Mouse (Mus musculus): ENCODE measurements around the gene Serpinf2.
"Not testable (repeated sequence)": the region's sequence is repeated elsewhere in the genome, so short reads cannot be mapped to it uniquely, and the experiment has no call there.

The Serpinf2 gene

DNA sequence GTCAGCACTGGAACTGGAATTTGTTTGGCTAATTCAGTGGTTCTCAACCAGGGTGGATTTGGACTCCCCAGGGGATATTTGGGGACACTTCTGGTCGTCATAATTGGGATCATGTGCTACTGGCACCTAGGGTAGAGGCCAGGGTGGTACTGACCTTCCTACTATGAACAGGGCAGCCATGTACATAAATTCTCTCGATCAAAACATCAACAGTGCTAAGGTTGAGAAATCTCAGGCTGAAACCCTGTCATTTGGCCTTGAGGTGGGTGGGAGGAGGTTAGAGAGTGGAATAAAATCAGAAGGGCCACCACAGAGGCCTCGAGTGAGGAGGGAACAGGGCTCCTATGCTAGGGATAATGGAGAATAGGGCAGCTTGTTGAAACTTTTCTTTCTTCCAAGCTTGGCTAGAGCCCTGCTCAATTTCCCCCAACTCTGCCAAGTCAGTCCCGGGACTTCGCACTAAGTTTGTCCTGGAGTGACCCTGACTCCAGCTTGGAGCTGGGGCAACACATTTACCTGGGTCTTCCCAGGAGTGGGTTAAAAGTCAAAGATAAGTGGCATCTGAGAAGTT is 19.8 kb upstream of the Serpinf2 start:
- DNase-seq (ENCODE audit: low spot score) = no peak

DNA sequence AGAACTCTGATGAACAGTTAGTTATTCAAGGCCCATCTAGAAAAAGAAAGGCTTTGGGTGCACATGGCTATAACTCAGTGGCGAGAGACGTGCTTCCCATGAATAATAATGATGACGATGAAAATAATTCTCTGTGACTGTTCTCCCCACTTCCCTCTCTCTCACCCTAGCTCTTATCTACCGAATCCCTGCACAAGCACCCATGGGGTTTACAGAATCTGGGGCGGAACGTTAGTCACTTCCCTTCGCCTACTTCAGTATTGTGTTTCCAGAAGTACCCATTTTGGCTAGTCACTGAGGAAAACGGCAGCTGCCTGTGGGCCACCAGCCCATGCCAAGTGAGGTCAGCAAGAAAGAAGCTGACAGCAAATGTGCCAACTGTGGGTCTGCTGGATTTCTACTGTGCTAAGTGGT is 19.2 kb upstream of the Serpinf2 start:
- DNase-seq (ENCODE audit: low spot score) = no peak

DNA sequence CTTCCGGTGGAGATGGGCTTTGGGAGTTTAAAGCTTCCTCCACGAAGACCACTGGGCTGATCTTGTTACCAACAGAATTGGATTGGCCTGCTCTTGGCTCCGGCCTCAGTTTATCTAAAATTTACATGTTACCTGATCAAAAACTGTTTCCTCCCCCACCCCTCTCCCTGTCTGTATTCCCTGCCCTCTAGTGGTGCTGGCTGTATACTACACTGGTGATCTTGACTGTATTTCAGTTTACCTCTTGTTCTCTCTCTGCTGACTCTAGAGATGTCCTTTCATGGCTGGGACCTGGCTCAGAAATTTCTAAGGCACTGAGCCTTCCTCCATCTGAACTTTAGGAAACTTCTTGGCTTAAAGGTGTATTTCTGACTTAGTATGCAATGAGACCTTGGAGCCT is 18.8 kb upstream of the Serpinf2 start:
- DNase-seq (ENCODE audit: low spot score) = peak; percentile 73

DNA sequence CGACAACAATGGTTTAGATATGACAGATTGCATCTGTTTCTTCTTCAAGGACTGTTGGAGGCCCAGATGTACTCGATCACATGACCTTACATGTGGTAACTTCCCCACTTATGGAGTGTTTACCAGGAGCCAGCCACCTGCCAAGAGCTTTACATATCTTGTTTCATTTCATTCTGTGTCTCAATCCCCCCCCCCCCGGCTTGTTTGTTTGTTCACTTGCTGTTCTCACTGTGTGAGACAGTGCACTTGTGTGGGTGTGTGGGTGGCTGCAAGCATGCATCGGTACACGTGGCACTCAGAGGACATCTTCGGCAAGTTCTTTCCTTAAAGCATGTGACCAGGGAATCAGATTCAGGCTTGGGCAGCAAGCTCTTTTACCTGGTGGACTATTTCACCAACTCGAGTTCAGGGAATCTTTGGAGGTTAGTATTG is 17.1 kb upstream of the Serpinf2 start:
- DNase-seq (ENCODE audit: low spot score) = no peak

DNA sequence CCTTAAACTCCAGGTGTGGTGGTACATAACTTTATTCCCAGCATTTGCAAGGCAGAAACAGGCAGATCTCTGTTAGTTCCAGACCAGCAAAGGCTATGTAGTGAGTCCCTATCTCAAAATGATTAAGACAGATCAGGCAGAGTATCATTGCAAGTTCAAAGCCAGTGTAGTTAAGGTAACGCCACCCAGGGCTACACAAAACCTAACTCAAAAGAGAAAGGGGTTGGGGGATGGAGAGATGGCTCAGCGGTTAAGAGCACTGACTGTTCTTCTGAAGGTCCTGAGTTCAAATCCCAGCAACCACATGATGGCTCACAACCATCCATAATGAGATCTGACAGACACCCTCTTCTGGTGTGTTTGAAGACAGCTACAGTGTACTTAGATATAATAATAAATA is 16.6 kb upstream of the Serpinf2 start:
- DNase-seq (ENCODE audit: low spot score) = not testable (repeated sequence)

DNA sequence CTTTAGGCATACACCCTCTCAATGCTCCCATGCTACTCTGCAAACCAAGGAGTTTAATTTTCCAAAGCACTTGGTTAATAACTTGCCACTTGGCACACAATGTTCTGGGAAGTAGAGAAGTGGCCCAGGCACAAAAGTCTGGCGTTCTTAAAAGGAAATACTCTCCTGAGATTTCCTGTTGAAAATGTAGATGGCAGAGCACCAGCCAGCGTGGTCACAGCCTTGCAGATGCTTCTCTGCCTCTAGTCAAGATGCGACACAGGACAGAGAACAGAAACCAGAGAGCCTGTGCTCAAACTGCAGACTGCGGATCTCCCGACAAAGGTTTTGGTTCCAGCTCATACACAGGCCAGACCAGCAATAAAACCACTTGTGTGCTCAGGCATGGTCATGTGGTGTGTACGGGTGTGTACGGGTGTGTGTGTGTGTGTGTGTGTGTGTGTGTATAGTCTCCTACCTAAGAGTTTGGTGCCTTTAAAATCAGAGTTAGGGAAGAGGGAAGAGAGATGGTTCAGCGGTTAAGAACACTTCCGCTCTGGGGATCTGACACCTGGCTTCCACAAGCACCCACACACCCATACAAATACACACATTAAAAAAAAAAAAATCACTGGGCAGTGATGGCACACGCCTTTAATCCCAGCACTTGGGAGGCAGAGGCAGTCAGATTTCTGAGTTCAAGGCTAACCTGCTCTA is 15.8 kb upstream of the Serpinf2 start:
- DNase-seq (ENCODE audit: low spot score) = no peak

DNA sequence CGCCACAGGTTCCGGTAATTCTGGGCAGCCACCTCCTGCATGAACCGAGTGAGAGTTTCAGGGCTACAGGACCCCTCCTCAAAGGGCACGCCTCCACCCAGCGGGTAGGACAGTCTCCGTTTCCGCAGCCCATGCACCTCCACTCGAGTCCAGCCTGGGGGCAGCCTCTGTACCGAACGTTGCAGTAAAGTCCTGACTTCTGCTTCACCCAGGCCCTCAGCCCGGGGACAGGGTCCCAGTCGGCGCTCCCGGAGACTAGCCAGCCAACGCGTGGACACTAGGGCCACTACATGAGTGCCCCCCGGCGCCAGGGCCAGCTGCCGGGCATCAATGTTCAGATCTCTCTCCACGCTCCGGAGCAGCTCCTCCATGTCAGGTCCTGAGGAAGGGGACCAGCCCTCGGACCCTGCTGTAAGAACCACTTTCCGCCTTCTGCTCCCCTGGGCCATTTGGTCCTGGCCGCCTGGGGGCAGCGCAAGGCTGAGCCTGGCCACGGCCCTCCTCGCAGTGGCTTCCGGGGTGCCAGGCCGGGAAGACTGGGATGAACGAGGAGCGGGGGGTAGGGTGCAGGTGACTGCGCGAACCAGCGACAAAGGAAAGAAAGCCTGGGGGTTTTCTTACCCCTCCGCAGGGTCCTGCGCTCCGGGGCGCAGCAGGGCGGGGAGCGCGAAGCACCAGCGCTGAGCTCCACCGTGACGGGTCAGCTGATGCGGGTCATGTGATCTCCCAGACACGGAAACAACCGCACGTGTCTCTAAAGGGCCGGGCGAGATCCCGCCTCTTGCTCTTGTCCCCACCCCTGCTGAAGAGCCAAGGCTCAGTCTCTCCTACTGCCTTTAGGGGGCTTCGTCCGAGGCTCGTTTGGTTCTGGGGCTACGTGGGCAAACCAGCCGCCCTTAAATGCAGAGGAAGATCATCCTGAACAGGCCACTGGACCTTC is 14.9 kb upstream of the Serpinf2 start, which contains the start of gene Wdr81:
TSS of gene Wdr81 (minus strand) at position 727 of the 940 bp plus-strand sequence.
- DNase-seq (ENCODE audit: low spot score) = peak; percentile 96

DNA sequence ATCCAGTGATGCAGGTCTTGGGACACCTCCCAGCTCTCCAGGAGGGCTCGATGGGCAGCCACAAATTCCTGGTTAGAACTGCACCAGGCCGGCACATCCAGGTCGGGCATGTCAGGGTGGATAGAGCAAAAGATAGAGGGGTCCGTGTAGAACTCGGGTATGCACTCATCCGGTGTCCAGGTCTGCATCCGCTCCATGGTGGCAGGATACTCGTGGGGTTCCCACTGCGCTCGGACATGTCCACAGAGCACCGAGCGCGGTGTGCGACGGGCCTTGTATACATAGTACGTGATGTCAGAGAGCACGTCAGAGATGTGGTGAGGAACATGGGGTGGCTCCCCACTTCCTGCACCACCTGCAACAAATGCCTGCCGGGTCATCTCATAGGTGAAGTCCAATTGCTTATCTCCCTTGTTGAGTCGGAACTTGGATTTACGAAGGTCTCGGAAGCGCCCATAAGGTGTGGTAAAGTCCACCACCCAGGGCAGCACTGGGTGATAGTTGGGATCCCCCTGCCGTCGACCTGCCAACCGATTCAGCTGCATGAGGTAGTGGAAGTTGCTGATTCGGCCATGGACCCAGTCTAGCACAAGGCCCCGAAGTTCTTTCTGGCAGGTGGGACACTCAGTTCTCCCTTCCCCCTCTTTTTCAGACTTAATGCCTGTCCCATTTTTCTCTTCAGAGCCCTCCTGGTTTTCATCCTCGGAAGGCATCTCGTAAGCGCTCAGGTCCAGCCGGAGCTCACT is 13.6 kb upstream of the Serpinf2 start:
- DNase-seq (ENCODE audit: low spot score) = no peak

DNA sequence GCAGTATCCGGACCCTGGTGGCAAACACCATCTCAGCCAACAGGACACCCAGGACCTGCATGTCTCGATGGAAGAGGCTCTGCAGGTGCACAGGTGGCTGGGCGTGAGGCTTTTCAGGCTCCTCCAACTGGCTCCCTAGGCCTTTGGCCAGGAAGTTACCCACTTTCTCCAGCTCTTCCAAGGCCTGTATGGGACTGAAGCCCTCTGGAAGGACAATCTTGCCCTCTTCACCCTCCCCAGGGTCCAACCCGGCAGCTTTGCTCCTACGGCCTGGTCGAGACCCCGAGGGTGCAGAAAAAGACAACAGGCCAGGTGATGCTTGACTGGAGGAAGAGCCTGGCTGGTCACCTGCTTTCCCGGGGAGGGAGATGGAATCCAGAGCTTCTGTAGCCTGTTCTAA is 12.7 kb upstream of the Serpinf2 start:
- DNase-seq (ENCODE audit: low spot score) = no peak

DNA sequence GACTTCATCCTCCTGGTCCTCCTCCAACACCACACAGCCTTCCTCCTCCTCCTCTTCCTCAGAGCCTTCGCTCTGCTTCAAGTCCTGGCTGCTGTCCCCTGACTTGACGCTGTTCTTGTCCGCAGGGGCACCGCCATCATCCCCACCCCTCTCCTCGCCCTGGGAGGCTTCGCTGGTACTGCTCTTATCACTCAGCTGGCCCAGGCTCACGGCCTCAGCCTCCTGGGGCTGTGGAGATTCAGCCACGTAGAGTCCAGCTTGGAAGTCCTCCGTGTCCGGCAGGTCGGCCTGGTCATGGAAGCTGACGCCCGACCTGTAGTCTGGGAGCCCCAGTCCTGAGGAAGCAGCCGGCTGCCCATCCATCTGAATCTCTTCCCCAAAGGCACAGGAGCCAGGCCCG is 11.5 kb upstream of the Serpinf2 start:
- no peak for DNase-seq (ENCODE audit: low spot score)

DNA sequence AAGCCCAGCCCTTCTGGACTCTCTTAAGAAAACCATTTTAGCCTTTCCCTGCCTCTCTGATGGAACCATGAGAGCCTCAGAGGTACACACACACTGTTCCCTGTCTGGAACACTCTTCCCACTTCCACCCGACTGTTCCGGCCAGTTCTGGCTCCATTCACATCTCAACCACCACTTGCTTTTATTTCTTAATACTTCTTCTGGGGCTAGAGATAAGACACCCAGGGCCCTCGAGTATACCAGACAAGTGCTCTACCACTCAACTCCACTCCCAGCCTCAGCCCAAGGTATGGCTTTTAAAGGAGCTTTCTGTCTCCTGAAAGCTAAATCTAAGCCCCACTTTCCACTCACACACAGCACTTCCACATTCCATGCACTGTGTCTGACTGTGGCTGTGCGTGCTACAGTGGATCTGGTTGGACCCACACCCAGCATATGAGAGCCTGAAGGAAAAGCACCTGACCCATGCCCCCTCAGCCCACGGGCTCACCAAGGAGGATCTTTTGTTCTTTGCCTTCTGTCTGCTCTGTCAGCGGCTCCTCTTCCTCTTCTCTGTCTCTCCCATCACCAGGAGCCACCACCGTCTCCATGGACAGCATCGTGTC is 11.0 kb upstream of the Serpinf2 start:
- DNase-seq (ENCODE audit: low spot score) = no peak

DNA sequence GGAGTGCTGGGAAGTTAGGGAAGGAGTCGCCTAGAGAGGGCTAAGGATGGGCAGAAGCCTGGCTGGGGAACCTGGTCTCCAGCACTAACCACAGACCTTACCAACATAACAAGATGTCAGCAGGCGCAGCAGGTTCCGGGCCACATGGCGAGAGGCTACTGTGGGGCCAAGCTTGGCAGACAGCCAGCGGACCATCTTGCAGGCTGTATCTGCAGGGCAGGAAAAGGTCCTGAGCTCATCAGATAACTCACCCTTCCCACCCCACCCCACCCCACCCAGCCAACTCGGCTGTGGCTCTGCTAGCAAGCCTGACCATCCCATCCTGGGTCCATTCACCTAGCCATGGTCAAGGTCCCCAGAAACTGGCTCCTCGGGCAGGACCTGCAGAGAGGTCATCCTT is 10.3 kb upstream of the Serpinf2 start:
- DNase-seq (ENCODE audit: low spot score) = no peak

DNA sequence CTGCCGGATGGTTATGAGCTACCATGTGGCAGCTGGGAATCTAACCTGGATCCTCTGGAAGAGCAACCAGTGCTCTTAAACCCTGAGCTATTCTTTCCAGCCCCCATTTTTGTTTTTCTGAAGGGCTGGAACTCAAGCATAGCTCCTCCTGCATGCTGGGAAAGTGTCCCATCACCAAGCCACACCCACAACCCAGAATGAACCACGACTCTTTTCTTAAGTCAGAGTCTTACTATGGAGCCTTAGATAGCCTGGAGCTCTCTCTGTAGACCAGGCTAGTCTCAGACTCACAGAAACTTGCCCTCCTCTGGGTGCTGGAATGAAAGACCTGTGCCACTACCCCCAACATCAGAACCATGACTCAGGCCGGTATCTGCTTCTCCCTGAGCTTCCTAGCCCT is 9.2 kb upstream of the Serpinf2 start:
- DNase-seq (ENCODE audit: low spot score) = no peak

DNA sequence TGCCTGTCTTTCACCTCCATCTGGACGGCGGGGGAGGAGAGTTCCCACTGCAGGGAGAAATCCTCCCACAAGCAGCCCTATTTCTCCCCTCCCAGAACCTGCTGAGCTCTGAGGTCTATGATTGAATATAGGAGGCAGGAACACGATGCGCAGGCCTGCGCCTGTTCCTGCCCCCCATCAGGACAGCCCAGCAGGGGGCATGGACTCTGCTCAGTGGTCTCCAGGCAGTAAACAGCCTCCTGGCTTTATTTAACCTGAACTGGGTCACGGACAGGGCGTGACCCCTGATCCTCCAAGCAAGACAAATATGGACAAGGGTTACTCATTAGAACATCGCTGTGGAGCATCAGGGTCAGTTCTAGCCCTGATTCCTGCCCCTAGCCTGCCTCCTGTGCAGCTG is 4.3 kb upstream of the Serpinf2 start:
- DNase-seq (ENCODE audit: low spot score) = peak; percentile 28

DNA sequence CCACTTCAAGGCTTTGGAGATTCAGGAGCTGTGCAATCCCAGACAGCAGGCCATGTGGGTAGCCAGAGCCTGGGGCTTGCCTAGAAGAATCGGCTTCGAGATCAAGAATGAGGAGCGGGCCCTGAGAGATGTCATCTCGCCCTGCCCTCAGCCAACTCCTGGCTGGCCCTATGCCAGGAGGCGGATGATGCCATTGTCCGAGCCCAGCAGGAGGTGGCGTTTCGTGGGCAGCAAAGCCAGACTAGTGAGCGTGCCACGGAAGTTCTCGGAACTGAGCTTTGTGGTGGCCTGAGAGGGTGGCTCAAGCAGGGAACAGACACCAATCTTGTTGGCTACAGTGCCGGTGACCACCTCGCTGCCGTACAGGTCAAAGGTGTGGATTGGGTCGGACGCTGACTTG is 2.2 kb upstream of the Serpinf2 start:
- DNase-seq (ENCODE audit: low spot score) = no peak

DNA sequence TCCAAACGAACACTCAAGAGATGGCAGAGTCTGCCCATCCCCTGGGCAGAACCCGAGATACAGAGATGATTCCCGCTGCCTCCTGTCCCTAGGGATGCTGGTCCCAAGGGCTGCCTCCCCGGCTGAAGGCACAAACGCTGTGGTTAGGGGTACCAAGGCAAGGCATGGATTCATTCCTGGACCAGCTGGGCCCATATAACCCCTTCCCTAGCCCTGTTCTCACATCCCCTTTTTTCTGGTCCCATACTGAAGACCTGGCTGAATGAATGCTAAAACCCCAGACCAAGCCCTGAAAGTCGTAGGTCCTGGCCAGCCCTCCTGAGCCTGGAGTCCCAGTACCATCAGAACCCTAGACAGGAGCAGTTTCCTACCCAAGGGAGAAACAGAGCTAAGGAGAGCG is 1.6 kb upstream of the Serpinf2 start:
- no peak for DNase-seq (ENCODE audit: low spot score)

DNA sequence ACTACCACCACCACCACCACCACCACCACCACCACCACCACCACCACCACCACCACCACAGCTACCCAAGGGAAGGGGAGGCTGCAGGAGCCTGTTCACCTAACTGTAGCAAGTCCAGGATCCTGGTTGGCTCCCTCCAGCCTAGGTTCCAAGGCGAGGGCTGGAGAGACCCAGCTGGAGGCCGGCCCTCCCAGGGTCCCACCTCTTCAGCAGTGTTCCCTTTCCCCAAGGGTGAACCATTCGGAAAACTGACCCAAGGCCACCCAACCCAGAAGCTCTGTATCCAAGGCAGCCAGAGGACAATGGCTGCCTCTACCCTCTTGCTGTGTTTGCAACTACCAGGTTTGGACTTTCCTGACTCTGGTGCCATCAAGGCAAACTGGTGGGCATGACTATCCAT is 560 bp upstream of the Serpinf2 start:
- no peak for DNase-seq (ENCODE audit: low spot score)

DNA sequence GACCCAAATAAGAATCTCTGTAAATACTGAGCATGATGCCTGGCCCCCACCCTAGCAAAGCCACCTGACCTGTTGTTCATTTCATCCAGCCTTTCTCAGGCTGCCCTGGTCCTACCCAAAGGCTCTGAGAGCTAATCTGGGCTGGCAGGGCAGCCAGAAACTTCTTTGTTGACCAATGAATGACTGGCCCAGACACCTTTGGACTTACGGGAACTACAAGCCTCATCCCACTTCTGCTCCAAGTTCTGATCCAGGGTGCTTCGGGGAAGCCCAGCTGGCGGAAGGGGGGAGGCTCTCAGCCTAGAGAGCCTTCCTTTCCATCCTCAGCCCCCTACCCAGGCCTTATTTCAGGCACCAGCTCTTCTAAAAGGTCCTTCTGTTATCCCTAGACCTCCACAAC is 587 bp downstream of the Serpinf2 start:
- no peak for DNase-seq (ENCODE audit: low spot score)

DNA sequence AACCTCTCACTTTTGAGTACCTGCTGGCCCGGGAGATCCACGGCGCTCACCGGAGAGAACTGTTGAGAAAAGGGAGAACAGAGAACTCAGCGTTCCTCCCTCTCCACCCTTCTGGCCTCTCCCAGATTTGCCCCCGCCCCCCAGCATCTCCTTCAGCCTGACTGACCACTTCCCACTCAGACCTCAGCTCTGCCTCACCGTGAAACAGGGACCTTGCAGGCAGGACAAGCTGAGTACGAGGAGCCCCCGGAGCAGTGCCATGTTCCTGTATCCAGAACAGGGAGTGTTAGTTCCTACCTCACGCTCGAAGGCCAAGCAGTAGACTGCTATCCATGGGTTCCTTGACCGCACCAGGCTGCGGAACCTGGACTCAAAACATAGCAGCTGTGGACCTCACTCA is 1.2 kb downstream of the Serpinf2 start:
- no peak for DNase-seq (ENCODE audit: low spot score)

DNA sequence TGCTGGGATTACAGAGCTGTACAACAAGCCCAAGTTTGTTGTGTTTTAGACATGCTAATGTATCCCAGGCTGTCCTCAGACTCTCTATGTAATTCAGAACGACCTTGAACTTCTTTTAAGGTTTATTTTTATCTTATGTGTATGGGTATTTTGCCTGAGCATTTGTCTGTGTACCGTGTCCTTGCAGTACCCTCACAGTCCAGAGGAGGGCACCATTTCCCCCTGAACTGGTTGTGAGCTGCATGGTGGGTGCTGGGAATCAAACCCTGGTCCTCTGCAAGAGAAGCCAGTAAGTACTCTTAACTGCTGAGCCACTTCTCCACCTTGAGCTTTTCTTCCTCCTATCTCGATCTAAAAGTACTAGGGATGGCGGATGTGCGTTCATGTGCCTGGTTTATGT is 5.3 kb downstream of the Serpinf2 start:
- DNase-seq (ENCODE audit: low spot score) = no peak

DNA sequence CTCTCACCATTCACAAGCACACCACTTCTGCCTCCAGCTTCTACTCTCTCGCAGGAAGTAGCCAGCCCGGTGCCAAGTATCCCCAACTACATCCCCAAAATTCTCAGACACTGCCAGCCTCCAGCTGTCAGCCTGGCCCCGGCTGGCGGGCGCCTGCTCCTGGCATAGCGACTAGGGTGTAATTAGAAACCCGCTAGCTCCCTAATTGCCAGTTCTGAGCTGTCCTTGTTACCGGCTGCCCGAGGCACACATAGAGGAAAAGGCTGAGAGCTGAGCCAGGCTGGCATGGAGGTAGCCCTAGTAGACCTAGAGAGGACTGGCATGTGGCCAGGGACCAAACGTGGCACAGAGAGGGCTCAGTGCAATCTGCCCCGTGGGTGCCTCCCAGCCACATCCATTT is 8.1 kb downstream of the Serpinf2 start:
- DNase-seq (ENCODE audit: low spot score) = no peak
